Mouse (Mus musculus) neural tube, embryonic 10.5 days (tissue): ENCODE data around the gene Pms2.
A peak's percentile ranks its signal among the peaks of the same experiment; 100 is the strongest.

Experiments
- DNase-seq: peaks from one replicate; pipeline ENCODE4 v3.0.0-alpha.2; 2017; ENCODE audit warnings: low spot score; ENCODE audit errors: extremely low spot score

Gene Pms2

DNA sequence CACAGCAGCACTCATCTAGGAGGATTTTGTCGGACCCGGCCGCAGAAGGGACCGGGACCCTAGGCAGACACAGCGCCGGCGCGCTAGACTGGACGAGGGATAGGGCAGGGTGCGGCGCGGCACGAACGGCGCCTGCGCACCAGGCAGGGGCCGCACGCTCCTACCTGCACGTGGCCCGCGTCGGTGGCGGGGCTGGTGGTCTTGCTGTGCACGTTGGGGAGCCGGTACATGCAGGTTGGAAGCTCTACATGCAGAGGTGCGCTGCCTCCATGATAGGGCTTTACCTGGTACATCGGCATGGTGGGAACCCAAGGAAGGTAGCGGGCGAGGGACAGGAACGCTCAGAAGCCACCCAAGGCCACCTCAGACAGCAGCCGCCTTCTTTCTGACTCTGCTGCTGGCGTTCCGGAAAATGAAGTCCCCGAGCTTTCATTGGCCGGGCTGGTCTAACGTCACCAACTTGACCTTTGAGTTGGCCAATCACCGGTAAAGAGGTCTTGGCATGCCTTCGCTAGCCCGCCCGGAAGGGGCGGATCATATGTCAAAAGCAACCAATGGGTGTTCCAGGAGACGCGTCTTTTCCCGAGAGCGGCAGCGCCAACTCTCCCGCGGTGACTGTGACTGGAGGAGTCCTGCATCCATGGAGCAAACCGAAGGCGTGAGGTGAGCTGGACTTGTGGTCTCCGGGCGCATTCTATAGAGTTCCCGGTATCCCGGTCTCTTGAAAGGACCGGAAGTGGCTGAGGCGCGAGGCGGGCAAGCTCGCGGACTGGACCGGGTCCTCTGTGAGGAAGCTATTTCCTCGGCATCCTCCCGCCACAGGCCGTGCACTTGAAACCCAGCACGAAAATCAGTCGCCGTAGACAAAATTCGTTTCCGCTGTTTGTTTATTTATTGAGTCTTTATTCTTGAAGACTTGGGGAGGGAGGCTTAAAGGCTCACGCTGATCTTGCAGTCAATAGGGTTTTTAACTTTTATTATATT lies at the start of gene Pms2, which contains the start of gene Aimp2:
TSS of gene Pms2 (plus strand) at position 548 of the 984 bp plus-strand sequence.
TSS of gene Aimp2 (minus strand) at position 431 of the 984 bp plus-strand sequence.
- DNase-seq, result peak; percentile 94

DNA sequence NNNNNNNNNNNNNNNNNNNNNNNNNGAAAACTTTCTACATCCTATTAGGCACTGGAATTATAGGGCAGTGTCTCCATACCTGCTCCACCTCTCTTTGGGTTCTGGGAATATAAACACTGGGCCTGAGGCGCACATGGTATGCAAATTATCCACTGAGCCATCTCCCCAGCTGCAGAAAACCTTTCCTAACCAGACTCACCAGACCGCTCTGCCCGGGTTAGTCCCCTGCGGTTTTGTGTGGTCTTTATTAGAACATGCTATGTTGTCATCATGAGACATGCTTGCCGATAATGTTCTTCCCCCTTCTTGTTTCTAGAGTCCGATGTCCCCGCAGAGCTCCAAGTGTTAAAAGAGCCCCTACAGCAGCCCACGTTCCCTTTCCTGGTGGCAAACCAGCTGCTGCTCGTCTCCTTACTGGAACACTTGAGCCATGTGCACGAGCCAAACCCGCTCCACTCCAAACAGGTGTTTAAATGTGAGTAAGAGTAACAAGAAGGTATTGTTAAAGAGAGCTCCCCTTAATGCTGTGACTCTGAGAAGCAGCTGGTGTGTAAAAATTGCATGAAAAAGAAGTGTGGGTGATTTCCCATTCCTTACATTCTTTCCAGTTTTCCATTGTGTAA lies 38.1 kb upstream of the Pms2 start:
- no peak for DNase-seq

DNA sequence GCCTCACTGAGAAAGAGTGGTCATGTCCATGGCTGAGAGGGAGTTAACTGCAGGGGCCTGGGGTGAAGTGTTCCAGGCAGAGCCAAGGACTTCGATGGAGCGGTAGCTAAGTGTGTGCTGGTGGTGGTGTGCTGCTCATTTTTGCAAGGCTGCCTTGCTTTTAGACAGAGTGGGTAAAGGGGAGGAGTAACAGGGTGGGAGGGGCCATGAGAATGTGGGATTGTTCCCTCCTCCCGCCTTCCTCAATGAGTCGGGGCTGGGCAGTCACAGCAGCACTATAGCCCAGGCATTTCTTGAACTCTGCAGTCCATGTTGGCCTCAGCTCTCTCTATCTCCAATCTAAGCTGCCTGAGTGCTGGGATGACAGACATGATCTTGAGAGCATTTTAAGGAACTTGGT lies 35.2 kb upstream of the Pms2 start:
- DNase-seq, result no peak

DNA sequence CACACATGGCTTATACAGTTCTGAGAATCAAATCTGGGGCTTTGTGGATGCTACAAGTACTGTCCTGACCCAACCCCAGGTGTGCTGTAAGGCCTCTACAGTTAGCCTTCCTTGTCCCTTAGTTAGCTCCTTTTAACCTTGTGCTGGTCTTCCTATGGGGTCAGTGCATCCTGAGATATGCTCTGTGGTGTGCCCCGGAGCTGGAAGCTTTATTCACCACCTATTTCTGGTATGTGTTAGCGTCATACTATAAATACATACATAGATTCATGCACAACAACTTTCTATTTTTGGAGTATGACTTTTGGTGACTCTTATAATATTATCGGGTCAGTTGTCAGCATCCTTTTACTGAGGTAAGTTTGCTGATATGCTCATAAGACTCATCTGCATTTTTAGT lies 24.5 kb upstream of the Pms2 start:
- DNase-seq, result no peak

DNA sequence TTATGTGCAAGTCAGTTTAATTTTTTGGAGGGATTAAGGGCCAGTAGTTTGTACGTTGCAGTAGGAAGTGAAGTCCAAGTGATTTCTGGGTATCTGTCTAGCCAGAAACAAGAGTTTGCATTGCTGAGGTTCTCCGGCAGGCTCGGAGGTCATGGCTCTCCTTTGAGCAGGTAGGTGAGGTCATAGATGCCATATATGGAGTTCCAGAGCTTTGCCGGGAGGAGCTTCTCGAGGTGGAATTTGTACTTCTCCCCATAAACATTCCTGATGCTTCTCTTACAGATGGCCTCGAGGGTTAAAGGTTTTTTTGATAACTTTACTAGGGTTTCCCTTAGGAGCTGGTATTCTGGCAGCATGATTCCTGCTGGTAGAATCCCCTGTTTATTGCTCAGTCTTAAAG lies 19.0 kb upstream of the Pms2 start:
- DNase-seq, result no peak

DNA sequence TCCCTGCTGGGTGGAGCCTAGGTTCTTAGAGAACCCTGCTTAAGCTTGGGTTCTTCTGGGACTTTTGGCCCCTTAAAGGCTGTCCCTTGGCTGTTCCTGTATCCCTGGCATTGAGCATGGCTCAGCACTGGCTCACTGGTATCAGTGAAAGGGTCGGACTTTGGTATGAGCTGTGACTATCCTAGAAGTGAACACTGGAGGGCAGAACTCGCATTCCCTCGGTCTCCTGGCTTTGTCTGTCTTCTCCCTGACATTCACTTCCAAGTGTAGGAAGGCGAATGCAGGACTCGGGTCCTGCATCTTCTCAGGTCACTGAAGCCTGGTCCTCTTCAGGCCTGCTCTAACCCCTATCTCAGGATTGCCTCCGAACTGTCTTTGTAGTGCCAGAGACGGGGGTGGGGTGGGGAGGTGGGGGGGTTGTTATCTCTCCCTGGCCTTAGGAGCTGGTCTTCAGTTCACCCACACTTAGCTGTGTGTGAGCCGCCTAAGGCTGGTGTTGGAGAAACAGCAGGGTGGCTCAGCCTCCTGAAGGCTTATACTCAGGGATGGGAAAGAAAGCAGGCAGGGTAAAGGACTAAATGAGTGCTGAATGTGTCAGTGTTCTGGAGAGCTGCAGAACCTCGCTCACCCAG lies 17.4 kb upstream of the Pms2 start:
- DNase-seq, result no peak

DNA sequence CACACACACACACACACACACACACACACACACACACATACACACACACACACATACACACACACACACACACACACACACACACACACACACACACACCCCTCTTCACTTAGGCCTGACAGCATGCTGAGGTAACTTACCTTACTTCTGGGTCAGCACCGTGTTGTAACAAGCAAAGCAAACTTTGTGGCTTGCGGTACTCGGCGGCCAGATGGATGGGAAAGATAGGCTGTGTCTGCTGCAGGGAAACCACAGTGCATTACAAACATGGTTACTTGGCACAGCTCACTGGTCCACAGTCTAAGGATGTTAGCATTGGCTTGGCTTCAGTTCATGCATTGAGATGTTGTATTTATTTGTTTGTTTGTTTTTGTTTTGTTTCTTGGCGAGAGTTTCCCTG lies 16.4 kb upstream of the Pms2 start:
- DNase-seq, result no peak

DNA sequence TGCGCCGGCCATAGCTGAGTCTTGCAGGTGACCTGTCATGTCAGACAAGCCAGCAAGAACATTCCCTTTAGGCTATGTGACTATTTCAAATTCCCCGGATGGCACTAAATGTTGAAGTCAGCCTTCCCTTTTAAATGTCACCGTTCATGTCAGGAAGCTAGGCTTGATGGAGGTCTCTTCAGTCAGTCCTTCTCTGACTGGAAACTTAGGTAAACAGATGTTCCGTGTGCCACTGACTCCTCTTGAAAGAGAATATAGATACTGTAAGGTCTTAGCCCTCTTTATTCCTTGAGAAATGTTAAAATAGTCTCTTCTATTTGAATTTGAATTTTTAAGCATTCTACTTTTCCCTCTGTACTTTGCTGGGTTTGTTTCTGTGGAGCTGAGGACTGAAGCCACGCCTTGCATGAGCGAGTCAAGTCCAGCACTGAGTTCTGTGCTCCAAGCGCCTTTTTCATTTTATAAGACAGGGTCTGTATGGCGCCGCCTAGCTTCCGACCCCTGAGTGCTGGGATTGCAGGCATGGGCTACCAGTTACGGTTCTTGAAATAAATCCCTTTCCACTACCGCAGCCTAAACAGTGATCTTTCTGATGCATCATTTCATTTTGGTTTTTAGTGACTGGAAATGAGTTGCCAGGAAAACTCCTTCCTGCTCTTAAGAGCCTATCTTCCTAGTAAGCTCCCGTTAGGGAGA lies 12.0 kb upstream of the Pms2 start, which contains the start of gene Ankrd61:
TSS of gene Ankrd61 (minus strand) at position 51 of the 696 bp plus-strand sequence.
- DNase-seq, result no peak

DNA sequence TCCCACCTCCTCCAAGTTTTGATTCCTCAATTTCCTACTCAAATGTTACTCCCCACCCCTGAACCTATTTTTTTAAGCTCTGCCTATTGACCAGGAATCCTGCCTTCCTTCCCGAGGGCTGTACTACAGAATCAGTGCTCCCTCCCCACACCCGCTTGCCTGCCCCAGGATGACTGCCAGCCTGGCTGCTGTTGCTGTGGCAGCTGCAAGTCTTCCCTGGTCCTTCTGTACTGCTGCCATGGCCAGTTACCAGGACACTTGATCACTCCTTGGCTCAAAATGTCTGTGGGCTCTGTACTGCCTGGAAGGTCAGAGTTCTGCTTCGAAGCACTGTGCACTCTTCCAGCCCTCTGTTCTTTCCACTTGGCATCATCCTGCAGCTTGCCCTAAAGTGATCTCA lies 7.7 kb upstream of the Pms2 start:
- no peak for DNase-seq

DNA sequence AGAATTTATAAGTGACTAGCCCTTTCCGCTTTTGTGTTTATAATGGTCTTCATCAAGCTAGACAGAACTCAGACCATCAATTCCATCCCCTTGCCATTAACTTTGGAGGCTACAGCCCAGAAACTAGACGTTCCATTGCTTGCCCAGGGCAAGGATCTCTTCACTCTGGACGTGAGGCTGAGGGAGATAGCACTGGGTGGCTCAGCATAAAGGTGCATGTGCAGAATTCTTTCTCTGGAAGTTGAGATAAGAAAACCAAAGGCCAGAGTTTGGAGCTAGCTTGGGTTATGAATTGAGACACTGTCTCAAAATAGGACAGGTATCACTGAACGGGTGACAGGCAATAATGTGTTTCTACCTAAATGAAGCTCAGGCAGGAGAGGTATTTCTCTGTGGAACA lies 6.0 kb upstream of the Pms2 start:
- DNase-seq, result no peak

DNA sequence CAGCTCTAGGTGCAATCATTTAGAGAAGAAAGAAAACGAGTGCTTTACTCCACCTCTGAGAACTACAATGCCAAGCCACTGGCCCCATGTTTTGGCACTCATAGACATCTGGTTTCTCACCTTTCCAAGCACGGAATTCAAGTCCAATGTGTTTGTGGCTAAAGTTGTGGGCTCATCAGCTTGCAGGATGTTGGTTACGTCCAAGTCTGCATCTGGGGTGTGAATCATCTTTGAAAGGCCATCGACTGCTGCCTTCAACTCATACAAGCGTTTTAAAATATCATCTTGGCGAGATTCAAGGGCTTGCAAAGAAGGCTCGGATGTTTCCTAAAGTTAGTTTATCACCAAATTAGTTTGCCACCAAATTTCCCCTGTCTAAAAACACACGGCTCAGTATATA lies 3.3 kb upstream of the Pms2 start:
- DNase-seq, result no peak

DNA sequence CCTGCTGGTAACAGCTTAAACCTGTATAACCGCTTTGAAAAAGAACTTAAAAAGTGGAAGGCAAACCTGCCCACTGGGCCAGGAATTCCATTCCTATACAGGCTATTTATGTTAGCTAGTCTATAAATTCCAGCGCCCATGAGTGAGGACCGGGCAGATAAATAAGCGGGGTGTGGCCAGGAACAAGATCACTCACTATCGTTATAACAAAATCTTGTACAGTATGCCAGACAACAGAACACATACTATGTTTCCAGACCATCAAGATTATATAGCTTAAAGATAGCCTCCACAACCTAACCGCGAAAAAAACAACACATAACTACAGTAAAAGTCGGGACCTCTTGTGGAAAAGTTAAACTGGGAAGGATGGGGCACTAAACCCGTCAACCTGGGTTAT lies 838 bp upstream of the Pms2 start:
- DNase-seq, result no peak

DNA sequence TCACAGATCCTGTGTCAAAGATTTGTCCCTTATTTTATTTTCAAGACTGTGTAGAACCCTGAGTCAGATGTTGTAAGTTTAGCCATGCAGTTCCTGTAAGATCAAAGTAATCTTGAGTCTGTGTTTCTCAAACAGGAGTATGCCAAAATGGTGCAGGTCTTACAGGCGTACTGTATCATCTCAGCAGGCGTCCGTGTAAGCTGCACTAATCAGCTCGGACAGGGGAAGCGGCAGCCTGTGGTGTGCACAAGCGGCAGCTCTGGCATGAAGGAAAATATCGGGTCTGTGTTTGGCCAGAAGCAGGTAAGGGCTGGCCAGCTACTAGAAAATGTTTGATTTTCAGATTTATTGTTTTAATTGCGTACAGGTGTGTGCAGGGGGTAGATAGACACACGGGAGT lies 6.5 kb downstream of the Pms2 start:
- no peak for DNase-seq

DNA sequence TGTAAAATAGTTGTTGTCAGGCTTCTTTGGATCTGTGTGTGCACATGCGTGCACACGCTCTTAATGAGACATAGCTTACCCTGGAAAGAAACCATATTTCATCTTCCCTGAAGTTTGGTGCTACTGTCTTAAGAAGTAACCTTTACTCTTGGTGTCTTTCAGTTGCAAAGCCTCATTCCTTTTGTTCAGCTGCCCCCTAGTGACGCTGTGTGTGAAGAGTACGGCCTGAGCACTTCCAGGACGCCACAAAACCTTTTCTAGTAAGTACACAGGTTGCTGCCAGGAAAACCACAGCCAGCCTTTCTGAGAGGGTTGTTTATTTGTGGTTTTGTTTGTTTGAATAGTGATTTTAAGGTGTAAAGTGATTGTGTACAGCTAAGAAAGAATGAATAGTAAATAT lies 7.7 kb downstream of the Pms2 start:
- no peak for DNase-seq

DNA sequence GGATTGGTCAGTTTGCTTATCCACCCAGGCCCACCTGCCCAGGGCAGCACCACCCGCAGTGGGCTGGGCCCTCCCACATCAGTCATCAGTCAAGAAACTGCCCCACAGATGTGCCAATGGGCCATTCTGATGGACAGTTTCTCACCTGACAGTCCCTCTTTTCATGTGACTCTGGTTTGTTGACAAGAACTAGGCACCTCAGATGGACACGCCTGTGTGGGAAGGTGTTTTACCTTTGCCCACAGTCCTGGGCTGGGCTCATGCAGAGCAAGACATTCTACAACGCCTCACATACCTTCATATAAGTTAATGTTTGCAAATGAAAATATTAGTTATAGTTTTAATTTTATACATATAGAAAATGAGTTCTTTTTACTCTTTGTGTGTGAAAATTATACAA lies 8.4 kb downstream of the Pms2 start:
- DNase-seq, result no peak

DNA sequence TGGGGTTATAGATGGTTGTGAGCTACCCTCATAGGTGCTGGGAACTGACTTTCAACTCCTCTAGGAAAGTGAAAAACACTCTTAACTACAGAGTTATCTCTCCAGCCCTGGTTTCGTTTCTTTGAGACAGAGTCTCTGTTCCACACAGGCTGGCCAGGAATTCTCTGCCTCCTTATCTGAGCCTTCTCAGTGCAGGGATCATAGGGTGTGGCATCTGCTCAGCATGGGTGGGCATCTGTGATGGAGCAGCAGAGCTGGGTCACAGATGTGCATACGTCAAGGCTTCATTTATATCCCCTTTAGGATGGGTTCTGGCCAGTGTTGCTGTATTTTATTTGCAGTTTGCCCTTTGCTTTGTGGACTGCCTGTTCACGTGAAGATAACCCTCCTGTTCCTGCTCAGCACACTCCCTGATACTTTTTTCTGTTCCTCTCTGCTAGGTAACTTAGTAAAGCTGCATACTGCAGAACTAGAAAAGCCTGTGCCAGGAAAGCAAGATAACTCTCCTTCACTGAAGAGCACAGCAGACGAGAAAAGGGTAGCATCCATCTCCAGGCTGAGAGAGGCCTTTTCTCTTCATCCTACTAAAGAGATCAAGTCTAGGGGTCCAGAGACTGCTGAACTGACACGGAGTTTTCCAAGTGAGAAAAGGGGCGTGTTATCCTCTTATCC lies 15.2 kb downstream of the Pms2 start:
- DNase-seq, result no peak

DNA sequence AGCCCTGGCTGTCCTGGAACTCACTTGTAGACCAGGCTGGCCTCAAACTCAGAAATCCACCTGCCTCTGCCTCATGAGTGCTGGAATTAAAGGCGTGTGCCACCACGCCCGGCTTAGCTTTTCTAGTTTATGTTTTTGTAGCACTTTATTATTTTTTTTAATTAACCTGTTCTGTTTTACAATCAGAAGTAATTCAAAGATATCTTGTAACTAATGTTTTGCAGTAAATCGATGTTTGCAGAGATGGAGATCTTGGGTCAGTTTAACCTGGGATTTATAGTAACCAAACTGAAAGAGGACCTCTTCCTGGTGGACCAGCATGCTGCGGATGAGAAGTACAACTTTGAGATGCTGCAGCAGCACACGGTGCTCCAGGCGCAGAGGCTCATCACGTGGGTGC lies 18.1 kb downstream of the Pms2 start, which contains the start of gene Gm42421:
TSS of gene Gm42421 (plus strand) at position 301 of the 400 bp plus-strand sequence.
- no peak for DNase-seq

DNA sequence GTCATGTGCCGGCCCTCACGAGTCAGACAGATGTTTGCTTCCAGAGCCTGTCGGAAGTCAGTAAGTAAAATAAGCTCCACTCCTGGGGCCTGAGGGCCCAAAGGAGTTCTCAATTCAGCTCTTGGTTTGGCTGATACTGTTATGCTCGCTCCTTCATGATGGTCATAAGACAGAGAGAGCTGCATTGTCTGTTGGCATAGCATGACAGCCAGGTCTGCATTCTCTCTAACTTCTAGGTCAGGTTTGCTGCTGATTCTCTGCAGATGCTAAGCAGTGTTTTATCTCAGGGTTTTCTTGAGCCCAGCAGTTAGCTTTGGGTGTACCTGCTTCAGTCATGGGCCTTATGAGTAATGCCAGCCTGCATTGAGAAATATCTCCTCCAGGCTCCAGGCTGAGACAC lies 19.5 kb downstream of the Pms2 start:
- no peak for DNase-seq

DNA sequence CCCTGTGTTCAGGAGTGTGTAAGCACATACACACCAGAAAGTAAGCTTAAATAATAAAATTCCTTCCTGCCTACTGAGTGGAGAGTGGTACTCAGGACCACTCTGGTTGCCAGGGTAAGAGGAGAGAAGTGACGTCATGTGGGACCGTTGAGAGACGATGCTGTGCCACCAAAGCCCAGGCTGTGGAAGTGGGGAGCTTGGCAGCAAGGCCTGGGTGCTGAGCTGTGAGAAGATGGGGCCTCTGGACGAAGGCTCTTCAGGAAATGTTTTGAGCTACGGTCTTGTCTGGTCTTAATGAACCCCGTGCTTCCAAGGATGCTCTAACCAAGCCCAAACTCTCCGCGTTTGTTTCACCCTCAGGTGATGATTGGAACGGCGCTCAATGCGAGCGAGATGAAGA lies 20.9 kb downstream of the Pms2 start:
- no peak for DNase-seq

DNA sequence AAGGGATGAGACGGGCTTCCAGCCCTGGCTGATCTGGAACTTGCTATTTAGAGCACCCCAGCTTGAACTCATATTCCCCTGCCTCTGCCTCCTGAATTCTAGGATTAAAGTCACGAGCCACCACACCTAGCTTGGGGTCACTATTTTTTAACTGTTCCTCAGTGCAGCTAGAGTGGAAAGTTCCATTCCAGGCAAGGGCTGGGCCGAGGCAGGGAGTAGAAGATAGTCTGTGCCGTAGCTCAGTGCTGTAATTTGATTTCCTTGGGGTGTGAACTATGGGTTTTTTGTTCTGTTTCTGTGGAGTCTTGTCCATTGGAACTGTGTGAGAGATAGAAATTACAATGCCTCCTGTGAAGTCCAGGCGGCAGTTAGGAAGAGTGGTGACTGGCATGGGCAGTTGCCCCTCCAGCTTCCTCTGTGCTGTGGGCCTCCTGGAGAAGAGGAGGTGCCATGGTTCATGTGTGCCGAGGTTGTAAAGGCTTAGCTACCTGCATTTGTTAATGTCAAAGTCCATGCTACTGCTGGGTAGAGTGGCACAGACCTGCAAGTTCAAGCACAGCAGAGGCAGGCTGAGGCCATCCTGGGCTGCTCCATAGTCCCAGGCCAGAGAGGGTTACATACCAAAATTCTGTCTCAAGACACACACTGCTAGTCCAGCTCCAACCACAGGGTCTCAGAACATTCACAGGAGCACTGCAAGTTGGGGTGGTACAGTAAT lies 22.3 kb downstream of the Pms2 start:
- DNase-seq, result no peak
